Mouse (Mus musculus) heart, adult 8-10 months (tissue): ENCODE data around the gene Ugt2a2. TPM values are rescaled to one million over a fixed set of nuclear protein-coding genes. Genes with fewer than 3 reads are reported as not detected.
"Not testable (repeated sequence)": the region's sequence is repeated elsewhere in the genome, so short reads cannot be mapped to it uniquely, and the experiment has no call there.

ENCODE experiments used
- DNase-seq: peaks from one replicate; pipeline ENCODE4 v3.0.0; 2022; ENCODE audit warnings: low spot score
- total RNA-seq, 4 experiments: library from RNA; stranded (reverse); gene quantifications; 2 replicates each; pipeline ENCODE4 v1.2.4; 2022

The Ugt2a2 gene
- total RNA-seq: not detected

- DNase-seq: no peak
These were observed at the start of gene Ugt2a2 for GRCm38 (mm10) chr5:87482160-87482559. Gene Ugt2a2, minus strand, starts transcription at chr5:87482260.

- DNase-seq: not testable (repeated sequence)
These were observed 41.5 kb upstream of the Ugt2a2 start for GRCm38 (mm10) chr5:87523561-87523960.

GRCm38 (mm10) chr5:87505776-87506458 is 23.9 kb upstream of the Ugt2a2 start:
- no peak for DNase-seq

- no peak for DNase-seq
These were observed 20.6 kb upstream of the Ugt2a2 start for GRCm38 (mm10) chr5:87502687-87503086.

GRCm38 (mm10) chr5:87499341-87499740 is 17.3 kb upstream of the Ugt2a2 start:
- DNase-seq: no peak

- peak; percentile 18 for DNase-seq
These were observed 16.9 kb upstream of the Ugt2a2 start for GRCm38 (mm10) chr5:87498936-87499335.

GRCm38 (mm10) chr5:87490771-87491170 is 8.7 kb upstream of the Ugt2a2 start, which contains the start of gene Ugt2a1:
Gene Ugt2a1, minus strand, starts transcription at chr5:87490871.
- DNase-seq: no peak

- DNase-seq: not testable (repeated sequence)
These were observed 4.6 kb upstream of the Ugt2a2 start, which contains the start of gene Gm43638 for GRCm38 (mm10) chr5:87486706-87487105. Gene Gm43638, minus strand, starts transcription at chr5:87486806.

- no peak for DNase-seq
These were observed 23.2 kb downstream of the Ugt2a2 start for GRCm38 (mm10) chr5:87458810-87459209.

- no peak for DNase-seq
These were observed 24.4 kb downstream of the Ugt2a2 start for GRCm38 (mm10) chr5:87457701-87458100.

- no peak for DNase-seq
These were observed 25.7 kb downstream of the Ugt2a2 start for GRCm38 (mm10) chr5:87456216-87456850.

GRCm38 (mm10) chr5:87455519-87455918 is 26.5 kb downstream of the Ugt2a2 start:
- DNase-seq: no peak

GRCm38 (mm10) chr5:87452514-87452913 is 29.5 kb downstream of the Ugt2a2 start:
- DNase-seq: not testable (repeated sequence)

- no peak for DNase-seq
These were observed 45.8 kb downstream of the Ugt2a2 start for GRCm38 (mm10) chr5:87436264-87436663.

- no peak for DNase-seq
These were observed 56.4 kb downstream of the Ugt2a2 start for GRCm38 (mm10) chr5:87425676-87426075.

GRCm38 (mm10) chr5:87424041-87424440 is 58.0 kb downstream of the Ugt2a2 start, which contains the start of gene Ugt2b38:
Gene Ugt2b38, minus strand, starts transcription at chr5:87424203.
- DNase-seq: not testable (repeated sequence)

Other genes starting within 250 kb of the Ugt2a2 start
- not detected for gene Ugt2b37, start 227.5 kb downstream of the Ugt2a2 start, total RNA-seq
- not detected for gene Ugt2a3, start 145.1 kb downstream of the Ugt2a2 start, total RNA-seq
- not detected for gene Ugt2b38, start 58.1 kb downstream of the Ugt2a2 start, total RNA-seq
- gene Gm43638, start 4.5 kb upstream of the Ugt2a2 start, total RNA-seq: not detected
- not detected for gene Ugt2a1, start 8.6 kb upstream of the Ugt2a2 start, total RNA-seq
- not detected for gene Sult1b1, start 55.9 kb upstream of the Ugt2a2 start, total RNA-seq
- under 1 TPM in 1 of 4 experiments, not detected in 3; 0.29 TPM for gene Sult1d1, start 86.8 kb upstream of the Ugt2a2 start, total RNA-seq
- under 1 TPM in 2 of 4 experiments, not detected in 2; 0.23 to 0.25 TPM for gene Sult1e1, start 109.3 kb upstream of the Ugt2a2 start, total RNA-seq
- gene Csn1s1, start 183.9 kb upstream of the Ugt2a2 start, total RNA-seq: not detected
- gene Csn2, start 217.4 kb upstream of the Ugt2a2 start, total RNA-seq: not detected